Mouse (Mus musculus) adrenal gland, adult (tissue): ENCODE measurements around the gene Creb3.
"Not testable (repeated sequence)": the region's sequence is repeated elsewhere in the genome, so short reads cannot be mapped to it uniquely, and the experiment has no call there.

Source experiments
- DNase-seq, 2 experiments: peaks; one replicate each; pipeline ENCODE4 v3.0.0; 2022 to 2023; ENCODE audit warnings: low spot score in 1 of 2; ENCODE audit not compliant: inconsistent age in 2 of 2

Creb3 gene

DNA sequence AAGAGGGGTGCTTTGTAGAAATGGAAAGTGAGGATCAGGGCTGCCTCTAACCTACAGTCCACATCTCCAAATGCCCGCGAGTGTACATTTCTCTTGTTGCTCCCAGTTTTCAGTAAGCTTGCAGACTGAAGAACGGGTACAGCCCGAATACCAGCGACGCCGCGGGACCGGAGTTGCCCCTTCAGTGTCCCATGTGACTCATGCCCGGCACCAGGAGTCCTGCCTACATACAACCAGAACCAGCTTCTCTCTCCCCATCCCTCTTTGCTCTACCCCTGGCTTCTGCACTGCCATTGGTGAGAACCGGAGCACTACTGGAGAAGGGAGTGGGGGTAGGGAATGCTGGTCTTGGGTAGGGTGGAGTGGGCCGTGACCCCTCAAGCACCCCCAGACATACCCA lies 19.2 kb downstream of the Creb3 start:
- peak in 1 of 2 experiments; percentile 16 for DNase-seq

DNA sequence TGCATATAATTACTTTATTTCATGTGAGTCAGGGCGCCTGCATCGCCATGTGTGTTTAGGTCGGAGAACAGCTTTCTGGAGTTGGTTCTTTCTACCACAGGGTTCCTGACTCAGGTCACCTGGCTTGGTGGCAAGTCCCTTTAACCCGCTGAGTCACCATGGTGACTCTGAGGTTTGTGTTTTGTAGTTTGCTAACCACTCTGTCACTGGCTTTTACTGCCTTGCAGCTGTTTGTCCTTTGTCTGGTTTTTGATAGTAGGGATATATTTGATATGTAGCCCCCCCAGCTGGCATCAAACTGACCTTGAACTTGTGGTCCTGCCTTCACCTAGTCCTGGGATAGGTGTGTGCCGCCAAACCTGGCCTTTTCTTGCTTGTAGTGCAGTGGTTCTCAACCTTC lies 20.1 kb downstream of the Creb3 start:
- peak in 1 of 2 experiments; percentile 20 for DNase-seq

DNA sequence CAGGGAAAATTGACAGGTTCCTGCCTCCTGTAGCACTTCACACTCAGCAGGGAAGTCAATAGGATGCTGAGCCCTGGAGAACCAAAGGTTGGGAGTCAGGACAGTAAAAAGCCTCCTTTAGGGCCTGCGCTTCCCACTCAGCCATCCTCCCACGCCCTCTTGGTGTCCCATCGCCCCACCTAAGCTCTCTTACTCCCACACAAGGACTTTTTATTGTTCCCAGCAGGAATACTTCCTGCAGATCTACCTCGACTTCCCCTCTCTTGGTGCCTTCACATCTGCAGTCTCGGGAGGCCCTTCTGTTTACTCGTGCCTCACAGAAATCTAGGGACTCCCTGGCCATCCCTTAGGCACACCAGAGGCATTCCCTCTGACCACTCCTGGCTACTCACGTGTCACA lies 21.3 kb downstream of the Creb3 start:
- DNase-seq = peak in 1 of 2 experiments; percentile 28

DNA sequence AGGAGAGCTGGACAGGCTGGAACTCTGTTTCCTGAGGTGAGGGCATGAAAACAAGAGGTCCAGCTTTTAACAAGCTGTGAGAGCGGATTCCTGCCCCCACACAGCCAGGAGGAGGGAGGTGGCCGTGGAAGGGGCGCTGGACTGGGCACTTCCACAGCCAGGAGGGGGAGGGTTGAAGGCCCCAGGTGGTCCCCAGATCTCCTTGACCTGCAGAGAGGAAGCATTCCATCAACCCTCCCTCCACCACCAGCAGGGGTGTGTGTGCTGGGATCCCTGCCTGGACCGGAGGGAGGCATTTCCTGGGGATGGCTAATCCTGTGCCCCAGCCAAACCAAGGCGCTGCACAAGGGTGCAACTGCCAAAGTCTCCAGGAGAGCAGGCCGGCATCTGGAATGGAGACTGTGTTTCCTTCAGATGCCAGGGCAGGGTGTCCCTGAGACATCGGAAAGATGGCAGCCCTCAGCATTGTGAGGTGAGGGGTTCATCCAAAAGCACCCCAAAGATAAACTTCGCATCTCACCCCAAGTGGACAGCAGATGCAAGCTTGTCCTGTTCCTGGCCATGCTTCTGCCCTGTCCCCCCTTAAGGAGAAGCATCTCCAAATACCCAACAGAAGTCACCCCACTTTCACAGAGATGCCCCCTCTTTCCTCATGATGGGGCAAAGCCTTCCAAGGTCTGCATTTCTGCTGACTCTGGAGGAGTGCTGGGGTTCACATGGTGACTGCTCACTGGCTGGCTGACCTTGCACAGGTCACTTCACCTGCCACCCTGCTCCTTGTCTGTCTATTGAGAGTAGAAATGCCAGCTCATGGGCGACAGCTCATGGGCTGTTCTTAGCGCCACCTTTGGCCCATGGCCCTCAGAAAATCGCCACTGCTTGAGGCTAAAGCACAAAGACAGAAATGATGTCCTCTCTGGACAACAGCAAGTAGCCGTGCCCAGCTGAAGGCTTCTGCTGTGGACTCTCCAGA lies 22.6 kb downstream of the Creb3 start, which contains the start of gene Msmp:
TSS of gene Msmp (minus strand) at position 51 of the 973 bp plus-strand sequence.
- peak; percentile 54 to 72 for DNase-seq

DNA sequence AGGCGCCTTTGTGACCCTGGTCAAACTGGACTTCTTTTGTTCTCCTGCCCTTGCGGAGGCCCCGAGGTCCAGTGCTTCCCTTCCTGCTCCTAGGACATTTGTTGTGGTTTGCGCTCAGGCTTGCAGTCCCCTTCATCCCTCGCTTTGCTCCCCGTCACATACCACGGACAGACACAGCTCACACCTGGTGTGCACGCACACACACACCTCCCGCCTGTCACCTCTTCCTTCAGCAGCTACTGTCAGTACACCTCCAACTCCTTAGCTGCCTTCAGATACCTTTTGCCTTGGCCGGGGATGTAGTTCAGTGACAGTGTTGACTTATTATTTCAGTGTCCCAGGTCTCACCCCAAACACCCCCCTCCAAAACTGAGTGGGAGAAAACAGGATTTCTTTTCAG lies 23.6 kb downstream of the Creb3 start:
- peak in 1 of 2 experiments; percentile 27 for DNase-seq

DNA sequence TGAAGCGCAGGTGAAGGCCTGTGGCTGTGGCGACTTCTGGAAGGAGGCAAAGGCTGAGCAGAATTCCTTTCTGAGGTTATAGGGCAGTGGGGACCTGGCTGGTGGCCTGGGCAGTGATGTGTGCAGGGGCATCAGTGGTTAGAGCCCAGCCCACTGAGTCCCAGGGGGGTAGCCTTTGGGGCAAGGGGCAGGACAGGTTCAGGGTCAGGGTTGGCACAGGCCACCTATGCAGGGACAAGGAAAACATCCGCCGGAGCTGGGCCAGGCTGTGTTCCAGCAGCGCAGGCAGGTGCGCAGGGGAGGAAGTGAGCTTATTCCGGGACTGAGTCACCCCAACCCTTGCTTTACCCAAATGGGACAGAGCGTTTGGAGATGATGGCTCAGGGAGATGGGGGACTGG lies 24.3 kb downstream of the Creb3 start:
- DNase-seq = peak; percentile 62 to 74

DNA sequence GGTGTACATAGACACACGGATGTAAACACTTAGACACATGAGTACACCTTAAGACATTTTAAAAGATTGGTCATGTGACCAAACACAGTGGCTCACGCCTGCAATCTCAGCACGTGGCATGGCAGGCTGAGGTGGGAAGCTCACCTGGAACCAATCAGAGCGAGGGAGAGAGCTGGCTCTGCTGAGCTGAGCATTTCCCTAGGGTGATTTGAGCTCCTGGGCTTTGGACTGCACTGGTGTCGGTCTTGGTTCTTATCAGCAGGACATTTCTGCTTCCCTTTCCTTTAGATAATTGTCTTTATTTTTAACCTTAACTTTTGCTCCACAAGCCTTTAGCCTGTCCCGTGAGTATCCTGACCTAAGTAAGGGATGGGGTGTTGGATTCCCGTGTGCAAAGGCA lies 25.5 kb downstream of the Creb3 start:
- DNase-seq = no peak

DNA sequence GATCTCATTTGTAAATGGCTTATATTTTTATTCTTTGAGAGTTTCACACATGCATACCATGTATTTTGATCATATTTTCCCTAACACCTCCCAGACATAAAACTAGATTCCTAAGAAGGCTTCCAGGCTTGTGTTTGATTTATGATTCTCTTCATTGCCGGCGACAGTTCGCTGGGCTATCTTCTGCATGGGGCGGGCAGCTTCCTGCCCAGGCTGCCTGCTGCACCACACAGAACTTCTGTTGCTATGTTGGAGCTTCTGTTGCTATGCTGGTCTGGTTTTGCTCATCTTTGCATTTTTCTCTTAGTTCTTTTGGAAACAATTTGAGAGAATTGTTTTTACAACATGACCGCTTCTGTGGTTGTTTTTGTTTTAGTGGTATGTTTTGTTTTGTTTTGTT lies 29.4 kb downstream of the Creb3 start:
- DNase-seq = peak in 1 of 2 experiments; percentile 37

DNA sequence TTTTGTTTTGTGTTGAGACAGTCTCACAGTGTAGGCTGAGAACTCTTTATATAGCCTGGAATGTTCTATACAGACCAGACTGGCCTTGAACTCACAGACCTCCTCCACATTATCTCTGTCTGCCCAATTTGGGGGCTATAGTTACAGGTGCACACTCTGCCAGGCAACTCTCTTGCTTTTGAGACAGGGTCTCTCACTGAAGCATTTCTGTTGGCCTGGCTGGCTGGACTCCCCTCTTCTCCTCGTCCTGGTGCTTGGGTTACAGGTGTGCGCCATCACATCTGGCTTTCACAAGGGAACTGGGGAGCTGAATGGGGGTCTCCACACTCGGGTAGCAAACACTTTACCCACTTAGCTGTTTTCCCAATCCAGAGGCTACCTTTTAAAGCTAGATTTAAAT lies 29.8 kb downstream of the Creb3 start:
- no peak for DNase-seq

DNA sequence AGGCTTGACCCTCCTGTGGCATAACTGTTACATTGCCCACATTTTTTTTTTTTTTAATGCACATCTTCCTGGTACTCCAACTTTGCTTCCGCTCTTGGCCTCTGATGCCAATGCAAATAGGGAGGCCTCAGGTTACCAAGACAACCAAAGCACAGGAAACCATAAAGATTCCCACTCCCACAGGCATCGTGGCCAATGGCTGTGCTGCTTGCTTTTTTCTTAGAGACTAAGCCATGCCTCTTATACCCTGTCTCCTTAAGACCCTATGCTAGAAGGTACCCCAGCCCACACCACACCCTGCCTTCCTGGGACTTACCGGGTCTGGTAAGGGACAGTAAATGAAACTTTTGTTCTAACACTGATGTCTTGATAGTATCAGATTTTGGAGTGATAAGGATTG lies 31.3 kb downstream of the Creb3 start:
- DNase-seq = no peak

DNA sequence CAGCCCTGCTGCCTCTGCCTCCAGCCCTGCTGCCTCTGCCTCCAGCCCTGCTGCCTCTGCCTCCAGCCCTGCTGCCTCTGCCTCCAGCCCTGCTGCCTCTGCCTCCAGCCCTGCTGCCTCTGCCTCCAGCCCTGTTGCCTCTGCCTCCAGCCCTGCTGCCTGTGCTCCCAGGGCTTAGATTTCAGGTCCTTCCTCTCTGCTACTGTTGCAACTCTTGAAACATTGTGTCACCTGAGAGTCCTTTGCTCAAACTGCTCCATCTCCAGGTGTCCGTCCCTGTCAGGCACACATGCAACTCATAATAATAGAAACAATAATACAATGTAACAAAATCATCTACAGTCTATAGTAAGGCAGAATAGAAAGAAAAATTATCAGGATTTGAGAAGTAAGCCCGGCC lies 34.5 kb downstream of the Creb3 start:
- not testable (repeated sequence) for DNase-seq

DNA sequence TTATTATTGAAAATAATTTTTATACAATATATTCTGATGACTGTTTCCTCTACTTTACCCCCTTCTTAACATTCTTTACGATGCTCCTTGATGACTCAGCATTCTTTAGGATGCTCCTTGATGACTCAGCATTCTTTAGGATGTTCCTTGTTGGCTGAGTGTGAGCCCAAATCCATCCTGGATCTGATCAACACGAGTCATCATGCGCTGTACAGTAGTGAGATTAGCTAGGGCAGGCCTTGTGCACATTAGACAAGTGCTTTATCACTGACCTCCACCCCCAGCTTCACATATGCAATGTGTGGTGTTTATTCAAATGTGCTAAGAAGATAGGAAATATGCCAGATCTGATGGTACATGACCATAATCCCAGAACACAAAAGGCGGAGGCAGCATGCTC lies 36.1 kb downstream of the Creb3 start:
- no peak for DNase-seq

DNA sequence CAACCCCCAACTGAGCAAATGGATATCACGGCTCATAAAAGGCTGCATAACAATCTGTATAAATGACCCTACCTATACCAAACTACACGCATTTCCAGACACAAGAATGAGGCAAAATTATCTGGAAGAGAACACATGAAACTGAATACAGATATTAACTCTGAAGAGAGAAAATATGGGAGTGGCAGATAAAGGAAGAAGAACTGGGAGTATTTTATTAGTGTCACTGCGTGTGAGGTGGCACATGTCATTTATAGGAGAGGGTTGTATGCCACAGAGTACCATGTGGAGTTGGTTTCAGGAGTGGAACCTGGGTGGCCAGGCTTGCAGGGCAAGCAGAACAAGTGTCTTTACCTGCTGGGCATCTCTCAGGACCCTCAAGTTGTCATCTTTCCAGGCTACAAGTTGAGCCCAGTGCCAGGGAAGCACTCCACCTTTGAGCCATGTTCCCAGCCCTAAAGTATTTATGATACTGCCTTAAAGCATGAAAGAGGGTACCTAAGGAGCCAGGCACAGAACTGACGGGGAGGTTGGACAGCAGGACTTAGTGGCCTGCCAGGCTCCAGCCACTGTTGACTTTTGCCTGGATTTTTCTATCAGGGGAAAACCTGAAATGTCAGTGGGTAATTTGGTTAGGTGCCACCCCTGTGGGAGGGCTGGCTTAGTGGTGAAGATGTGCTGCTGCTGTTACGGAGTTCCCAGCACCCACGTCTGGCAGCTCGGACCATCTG lies 36.7 kb downstream of the Creb3 start:
- DNase-seq = no peak

DNA sequence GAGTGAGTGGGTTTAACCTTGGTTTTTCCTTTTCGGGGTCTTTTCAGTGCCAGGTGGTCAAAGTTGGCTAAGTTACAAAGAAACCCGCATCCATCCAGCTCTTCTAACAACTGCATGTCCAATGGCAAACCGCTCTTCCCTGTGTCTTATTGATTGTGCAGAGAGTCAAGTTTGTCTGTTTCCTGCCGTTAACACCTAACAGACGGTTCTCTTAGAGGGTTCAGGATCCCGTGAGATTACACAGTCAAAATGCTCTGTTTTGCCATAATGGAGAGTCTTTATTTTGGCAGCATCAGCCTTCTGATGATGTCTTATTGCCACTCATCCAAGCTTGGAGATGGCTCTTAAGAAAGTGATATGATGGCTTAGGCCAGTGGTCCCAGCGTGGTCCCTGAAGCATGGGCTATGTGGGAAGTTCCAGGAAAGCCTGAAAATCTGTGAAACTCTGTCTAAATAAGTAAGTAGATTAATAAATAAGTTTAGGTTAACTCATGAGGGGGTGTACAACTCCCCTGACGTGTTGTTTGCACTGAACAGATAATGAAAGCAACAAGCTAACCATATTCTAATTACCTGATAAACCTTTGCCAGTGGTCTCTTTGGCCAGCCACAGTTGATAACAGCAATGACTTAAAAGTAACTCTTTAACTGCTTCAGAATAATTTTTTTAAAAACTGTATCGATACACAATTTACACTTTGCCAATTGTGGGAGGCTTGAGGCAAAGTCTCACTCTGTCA lies 38.2 kb downstream of the Creb3 start:
- no peak for DNase-seq

DNA sequence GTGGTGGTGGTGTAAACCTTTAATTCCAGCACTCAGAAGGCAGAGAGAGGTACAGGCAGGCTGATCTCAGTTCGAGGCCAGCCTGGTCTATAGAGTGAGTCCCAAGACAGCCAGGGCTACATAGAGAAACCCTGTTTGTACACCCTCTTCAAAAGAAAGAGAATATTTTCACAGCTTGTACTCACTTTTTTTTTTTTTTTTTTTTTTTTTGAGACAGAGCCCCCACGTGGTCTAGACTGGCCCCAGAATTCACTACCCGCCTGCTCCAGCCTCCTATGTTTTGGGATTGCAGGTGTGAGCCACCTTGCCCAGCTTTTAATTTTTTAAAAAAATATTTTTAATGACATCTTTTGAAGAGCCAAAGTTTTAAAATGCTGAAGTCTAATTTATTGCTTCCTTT lies 42.0 kb downstream of the Creb3 start:
- DNase-seq = no peak

DNA sequence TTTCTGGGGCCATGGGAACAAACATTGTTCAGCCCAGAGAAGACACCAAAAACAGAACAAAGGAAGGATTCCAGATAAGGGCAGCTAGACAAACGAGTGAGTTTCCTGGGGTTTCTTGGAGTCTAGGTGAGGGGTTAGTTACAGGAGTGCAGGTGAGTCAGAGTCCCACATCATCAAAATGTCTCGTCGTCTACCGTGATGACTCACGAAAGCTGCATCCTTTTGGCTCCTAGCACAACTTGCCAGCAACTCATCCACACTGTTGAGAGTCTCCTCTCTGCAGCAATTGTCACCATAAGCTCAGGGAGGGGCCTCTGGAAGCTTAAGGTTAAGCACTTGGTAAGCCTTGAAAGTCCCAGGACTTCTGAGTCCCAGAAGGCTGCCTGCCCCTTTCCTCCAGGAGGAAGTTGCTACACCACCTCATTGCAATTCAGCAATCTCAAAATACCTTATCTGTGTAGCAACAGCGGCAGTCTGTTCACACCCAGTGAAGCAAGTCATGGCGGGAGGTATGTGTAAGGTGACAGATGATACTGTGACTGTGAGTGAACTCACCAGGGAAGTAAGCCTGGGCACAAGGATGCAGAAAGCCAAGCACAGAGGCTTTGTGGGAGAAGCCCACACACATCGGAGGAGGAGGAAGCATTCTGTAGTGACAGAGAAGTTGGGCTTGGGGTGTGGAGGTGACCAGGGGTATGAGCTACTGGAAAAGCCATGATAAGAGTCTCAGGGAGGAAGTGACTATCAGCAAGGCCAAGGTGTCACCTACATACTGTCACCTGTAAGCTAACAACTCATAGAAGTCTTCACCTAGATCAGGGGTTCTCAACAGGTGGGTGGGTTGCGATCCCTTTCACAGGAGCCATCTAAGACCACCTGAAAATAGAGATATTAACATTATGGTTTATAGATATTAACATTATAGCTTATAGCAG lies 42.9 kb downstream of the Creb3 start:
- no peak for DNase-seq

DNA sequence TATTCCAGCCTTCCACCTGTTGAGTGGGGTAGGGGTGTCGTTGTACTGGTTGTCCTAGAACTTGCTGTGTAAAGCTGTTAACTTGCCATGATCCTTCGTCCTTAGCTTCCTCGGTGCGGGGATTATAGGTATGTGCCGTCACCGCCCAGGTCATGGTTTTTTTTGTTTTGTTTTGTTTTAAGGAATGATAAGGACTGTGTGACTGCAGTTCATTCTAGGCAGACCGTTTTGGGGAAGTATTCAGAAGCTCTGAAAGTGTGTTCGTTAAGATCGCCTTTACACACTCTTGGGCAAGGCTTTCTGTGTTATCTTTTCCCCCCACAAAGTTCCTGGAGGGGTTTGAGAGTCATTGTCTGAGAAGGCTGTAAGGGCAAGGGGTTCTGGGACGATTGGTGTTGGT lies 50.4 kb downstream of the Creb3 start:
- DNase-seq = no peak

DNA sequence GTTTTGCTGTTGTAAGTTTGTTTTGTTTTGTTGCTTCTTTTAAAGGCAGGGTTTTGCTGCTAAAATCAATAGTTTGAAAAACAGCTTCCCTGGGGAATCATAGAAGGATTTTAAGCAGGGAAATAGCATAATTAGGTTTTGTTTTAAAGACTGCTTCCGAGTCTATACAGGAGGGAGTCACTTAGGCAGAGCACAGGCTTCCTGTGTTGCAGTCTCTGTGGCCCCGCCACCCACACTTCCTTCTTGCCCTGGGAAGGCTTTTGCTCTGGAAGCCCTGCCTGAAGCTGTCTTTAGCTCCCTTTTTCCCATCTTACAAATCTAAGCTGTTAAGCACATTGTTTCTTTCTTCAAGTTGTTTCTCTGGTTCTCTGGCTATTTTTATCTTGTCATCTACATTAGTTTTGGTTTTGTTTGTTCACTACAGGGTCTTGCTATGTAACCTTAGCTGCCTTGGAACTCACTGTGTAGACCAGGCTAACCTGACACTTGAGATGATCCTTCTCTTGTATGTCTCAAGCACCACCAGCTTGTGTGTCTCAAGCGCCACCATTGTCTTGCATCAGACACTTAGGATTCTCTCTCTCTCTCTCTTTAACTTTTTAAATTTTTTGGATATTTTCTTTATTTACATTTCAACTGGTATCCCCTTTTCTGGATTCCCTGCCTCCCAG lies 51.1 kb downstream of the Creb3 start:
- peak in 1 of 2 experiments; percentile 43 for DNase-seq
